Mouse (Mus musculus) thymus, adult 2 months (tissue): ENCODE data around the gene Shisa9.

Experiments
- CTCF ChIP-seq: fragments of 200-500 bp; IDR thresholded peaks from 2 replicates; pipeline ENCODE4 v1.5.1; 2012; ENCODE audit warnings: mild to moderate bottlenecking, control low read depth, low read length, moderate library complexity, borderline replicate concordance; ENCODE audit not compliant: control insufficient read depth, poor library complexity, insufficient read depth; ENCODE audit errors: extremely low read depth
- POLR2A ChIP-seq: fragments of 200-500 bp; IDR thresholded peaks from 2 replicates; pipeline ENCODE4 v1.6.1; 2012; ENCODE audit warnings: mild to moderate bottlenecking, low read length, control low read depth, moderate library complexity; ENCODE audit not compliant: control insufficient read depth, poor library complexity, insufficient read depth; ENCODE audit errors: extremely low read depth

GRCm38 (mm10) chr16:12093253-12093652 lies 109.3 kb downstream of the Shisa9 start:
- TF ChIP-seq POLR2A, result no peak
- no peak for TF ChIP-seq CTCF
